Mouse (Mus musculus) megakaryocyte, embryonic 14.5 days (primary cell): Measurements from ENCODE around the gene Magt1. TPM values are rescaled to one million over a fixed set of nuclear protein-coding genes. Genes with fewer than 3 reads are reported as not detected.
"Not testable (repeated sequence)": the region's sequence is repeated elsewhere in the genome, so short reads cannot be mapped to it uniquely, and the experiment has no call there.

Experiments used
- H3K27me3 ChIP-seq: replicated peaks from 2 replicates; pipeline ENCODE3; 2012; ENCODE audit warnings: inconsistent platforms
- H3K36me3 ChIP-seq: replicated peaks from 2 replicates; pipeline ENCODE3; 2012; ENCODE audit warnings: low read length, inconsistent platforms, mixed read lengths
- H3K4me1 ChIP-seq: 2 replicates; pipeline ENCODE4 v1.6.1; 2012; ENCODE audit warnings: inconsistent platforms
- H3K4me3 ChIP-seq: replicated peaks from 2 replicates; pipeline ENCODE3; 2012; ENCODE audit warnings: moderate library complexity, mild to moderate bottlenecking, inconsistent platforms
- H3K9me3 ChIP-seq: 2 replicates; pipeline ENCODE4 v1.6.1; 2012; ENCODE audit warnings: inconsistent platforms
- FLI1 ChIP-seq: IDR thresholded peaks from 2 replicates; pipeline ENCODE4 v1.6.1; 2012; ENCODE audit warnings: low read length, inconsistent platforms, mixed read lengths
- GATA1 ChIP-seq: IDR thresholded peaks from 3 replicates; pipeline ENCODE4 v1.6.1; 2012; ENCODE audit warnings: mixed read lengths, low read length, inconsistent platforms, borderline replicate concordance
- polyA plus RNA-seq: library from polyadenylated mRNA; stranded (reverse); fragments of >175 nt; gene quantifications from 2 replicates; pipeline ENCODE4 v1.2.3, GENCODE M21; 2012; ENCODE audit warnings: low replicate concordance; ENCODE audit not compliant: insufficient read depth

Magt1 gene
- polyA plus RNA-seq, 1 experiment = 7.8 TPM

GRCm38 (mm10) chrX:106026418-106027342, 15.0 kb upstream of the Magt1 start, which contains the start of gene Atp7a:
TSS of gene Atp7a (plus strand) at chrX:106027276.
- TF ChIP-seq FLI1 (peak; percentile 75; the same call in 1 of the 2 replicates), GATA1 (no peak)
- peaks cover 2% of the 10 kb centered on the region for H3K27me3 ChIP-seq
- H3K36me3 ChIP-seq = peaks cover 13% of the 10 kb centered on the region
- H3K4me1 ChIP-seq = peaks cover 16% of the 10 kb centered on the region; the same call in 1 of the 2 replicates
- peak within 1 kb of the TSS; percentile 93 for H3K4me3 ChIP-seq
- H3K9me3 ChIP-seq = no peaks in the 10 kb centered on the region

- peaks cover 42% of the 10 kb centered on the region for H3K36me3 ChIP-seq
- peaks cover 4% of the 10 kb centered on the region for H3K27me3 ChIP-seq
- TF ChIP-seq FLI1 (no peak), GATA1 (no peak)
- no peaks in the 10 kb centered on the region for H3K9me3 ChIP-seq
- H3K4me3 ChIP-seq = no peak overlapping the region
- H3K4me1 ChIP-seq = peaks cover 16% of the 10 kb centered on the region; the same call in 1 of the 2 replicates
Measured at GRCm38 (mm10) chrX:106017516-106017915, 5.8 kb upstream of the Magt1 start.

GRCm38 (mm10) chrX:106017102-106017501, 5.4 kb upstream of the Magt1 start:
- peaks cover 39% of the 10 kb centered on the region for H3K36me3 ChIP-seq
- H3K4me3 ChIP-seq = peak overlapping the region; percentile 64
- H3K9me3 ChIP-seq = no peaks in the 10 kb centered on the region
- TF ChIP-seq FLI1 (no peak), GATA1 (no peak)
- H3K27me3 ChIP-seq = peaks cover 4% of the 10 kb centered on the region
- H3K4me1 ChIP-seq = peaks cover 18% of the 10 kb centered on the region; the same call in 1 of the 2 replicates

- Histone ChIP-seq H3K9me3 (no peaks in the 10 kb centered on the region), H3K27me3 (peaks cover 7% of the 10 kb centered on the region), H3K4me1 (peaks cover 18% of the 10 kb centered on the region; the same call in 1 of the 2 replicates), H3K36me3 (peaks cover 25% of the 10 kb centered on the region), H3K4me3 (peak within 1 kb of the TSS; percentile 94)
- TF ChIP-seq GATA1 = no peak
- no peak for TF ChIP-seq FLI1
Measured at GRCm38 (mm10) chrX:106015571-106016322, 4.0 kb upstream of the Magt1 start, which contains the start of gene Cox7b. TSS of gene Cox7b (plus strand) at chrX:106015700.

GRCm38 (mm10) chrX:106014741-106015377, 3.2 kb upstream of the Magt1 start:
- H3K27me3 ChIP-seq, H3K9me3 ChIP-seq: not testable (repeated sequence)
- Histone ChIP-seq H3K36me3 (peaks cover 17% of the 10 kb centered on the region), H3K4me3 (peak overlapping the region; percentile 94), H3K4me1 (peaks cover 20% of the 10 kb centered on the region; the same call in 1 of the 2 replicates)

- TF ChIP-seq FLI1 (no peak), GATA1 (no peak)
- peaks cover 5% of the 10 kb centered on the region for H3K36me3 ChIP-seq
- H3K4me3 ChIP-seq = no peak overlapping the region
- no peaks in the 10 kb centered on the region for H3K9me3 ChIP-seq
- peaks cover 7% of the 10 kb centered on the region for H3K27me3 ChIP-seq
- peaks cover 31% of the 10 kb centered on the region for H3K4me1 ChIP-seq
Measured at GRCm38 (mm10) chrX:106013217-106013616, 1.5 kb upstream of the Magt1 start.

GRCm38 (mm10) chrX:106012559-106012958, 853 bp upstream of the Magt1 start:
- Histone ChIP-seq H3K4me1 (peaks cover 31% of the 10 kb centered on the region), H3K36me3 (peaks cover 5% of the 10 kb centered on the region), H3K27me3 (peaks cover 7% of the 10 kb centered on the region), H3K9me3 (no peaks in the 10 kb centered on the region), H3K4me3 (peak overlapping the region; percentile 91)
- TF ChIP-seq FLI1 (no peak), GATA1 (no peak)

GRCm38 (mm10) chrX:106010762-106011161, 944 bp downstream of the Magt1 start:
- H3K36me3 ChIP-seq = peaks cover 7% of the 10 kb centered on the region
- peaks cover 33% of the 10 kb centered on the region for H3K4me1 ChIP-seq
- no peaks in the 10 kb centered on the region for H3K9me3 ChIP-seq
- peak overlapping the region; percentile 96 for H3K4me3 ChIP-seq
- TF ChIP-seq GATA1 (no peak), FLI1 (no peak)
- H3K27me3 ChIP-seq = peaks cover 6% of the 10 kb centered on the region

- peaks cover 65% of the 10 kb centered on the region for H3K36me3 ChIP-seq
Measured at GRCm38 (mm10) chrX:106001605-106002004, 10.1 kb downstream of the Magt1 start.

GRCm38 (mm10) chrX:105957091-105957490, 54.6 kb downstream of the Magt1 start:
- not testable (repeated sequence) for H3K27me3 ChIP-seq, H3K4me1 ChIP-seq, H3K4me3 ChIP-seq, H3K9me3 ChIP-seq, H3K36me3 ChIP-seq

More at GRCm38 (mm10) chrX:106001605-106002004, 10.1 kb downstream of the Magt1 start:
- Histone ChIP-seq H3K27me3 (no peaks in the 10 kb centered on the region), H3K4me1 (peaks cover 22% of the 10 kb centered on the region; the same call in 1 of the 2 replicates), H3K9me3 (no peaks in the 10 kb centered on the region), H3K4me3 (no peak overlapping the region)
- TF ChIP-seq FLI1 (no peak), GATA1 (no peak)
